Mouse (Mus musculus) neural tube, embryonic 14.5 days (tissue): ENCODE measurements around the gene Pgbd5. TPM values are rescaled to one million over a fixed set of nuclear protein-coding genes. Genes with fewer than 3 reads are reported as not detected.

Experiments
- ATAC-seq: fragments of 200-750 bp; cut with Nextera tagmentation; 2 replicates; pipeline ENCODE4 v1.8.0; 2017; ENCODE audit warnings: low read depth, mild to moderate bottlenecking, moderate TSS enrichment, moderate library complexity
- H3K27ac ChIP-seq: fragments of 300-500 bp; sonication (generic); 2 replicates; pipeline ENCODE4 v1.5.1; 2014; ENCODE audit warnings: low read depth, mild to moderate bottlenecking, control low read depth, low read length, moderate library complexity, mixed read lengths
- H3K27me3 ChIP-seq: fragments of 300-500 bp; sonication (generic); 2 replicates; pipeline ENCODE4 v1.6.1; 2014; ENCODE audit warnings: low read length; ENCODE audit not compliant: control insufficient read depth, insufficient read depth
- H3K36me3 ChIP-seq: fragments of 300-500 bp; sonication (generic); 2 replicates; pipeline ENCODE4 v1.6.1; 2014; ENCODE audit warnings: low read length, mixed read lengths; ENCODE audit not compliant: control insufficient read depth, insufficient read depth
- H3K4me1 ChIP-seq: fragments of 300-500 bp; sonication (generic); 2 replicates; pipeline ENCODE4 v1.6.1; 2014; ENCODE audit warnings: low read length; ENCODE audit not compliant: control insufficient read depth, insufficient read depth
- H3K4me2 ChIP-seq: fragments of 300-500 bp; sonication (generic); 2 replicates; pipeline ENCODE4 v1.6.1; 2014; ENCODE audit warnings: mild to moderate bottlenecking, low read depth, low read length, control low read depth
- H3K4me3 ChIP-seq: fragments of 300-500 bp; sonication (generic); 2 replicates; pipeline ENCODE4 v1.5.1; 2014; ENCODE audit warnings: low read depth, low read length, control low read depth, mixed read lengths
- H3K9ac ChIP-seq: fragments of 300-500 bp; sonication (generic); replicated peaks from 2 replicates; pipeline ENCODE4 v1.6.1; 2014; ENCODE audit warnings: low read depth, mild to moderate bottlenecking, control low read depth, low read length, mixed read lengths
- H3K9me3 ChIP-seq: fragments of 300-500 bp; sonication (generic); 2 replicates; pipeline ENCODE4 v1.6.1; 2016; ENCODE audit warnings: low read length; ENCODE audit not compliant: control insufficient read depth
- WGBS: fragments of 180-500 bp; shearing (Covaris S2); extraction: QIAGEN DNeasy Blood & Tissue Kit; methylation state at CpG from one replicate; pipeline ENCODE4 v1.1.7; 2014; 5-methylcytosine and 5-hydroxymethylcytosine counted together
- polyA plus RNA-seq: library from polyadenylated mRNA; unstranded; fragments of >200 nt; fragmentation: Nextera tagmentation; extraction: Ambion mirVana; gene quantifications from 2 replicates; pipeline ENCODE4 v1.2.1, GENCODE M21; 2014

Pgbd5 gene
- polyA plus RNA-seq = 15.4 and 17.1 TPM in 2 replicates

DNA sequence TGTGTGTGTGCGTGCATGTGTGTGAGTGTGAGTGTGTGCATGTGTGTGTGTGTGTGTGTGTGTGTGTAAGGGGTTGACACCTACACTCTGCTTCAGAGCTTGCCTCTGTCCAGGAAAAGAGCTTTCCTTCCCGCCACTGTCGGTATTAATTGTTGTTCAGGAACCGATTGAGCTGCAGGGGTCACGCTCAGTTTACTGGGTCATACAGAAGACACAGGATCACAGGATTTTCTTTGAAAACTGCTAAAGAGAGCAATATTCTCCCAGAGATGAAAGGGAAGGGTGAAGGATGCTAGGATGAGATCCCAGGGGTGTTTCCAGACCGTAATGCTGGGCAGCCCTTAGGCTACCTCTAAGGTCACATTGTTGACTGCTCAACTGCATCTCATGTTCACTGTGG is at the start of gene Pgbd5:
Gene Pgbd5, minus strand, starts transcription at position 101 of the 400 bp plus-strand sequence.
- no peak within 1 kb of the TSS for H3K4me2 ChIP-seq
- H3K9me3 ChIP-seq = no peaks in the 10 kb centered on the region
- no peaks in the 10 kb centered on the region for H3K36me3 ChIP-seq
- no peak within 1 kb of the TSS for H3K4me3 ChIP-seq
- 79% methylated on average over 6 of the region's 6 CpGs for WGBS
- no peak within 1 kb of the TSS for H3K9ac ChIP-seq
- H3K4me1 ChIP-seq = peaks cover 8% of the 10 kb centered on the region
- H3K27me3 ChIP-seq = no peaks in the 10 kb centered on the region
- H3K27ac ChIP-seq = no peak within 1 kb of the TSS
- no peak for ATAC-seq

DNA sequence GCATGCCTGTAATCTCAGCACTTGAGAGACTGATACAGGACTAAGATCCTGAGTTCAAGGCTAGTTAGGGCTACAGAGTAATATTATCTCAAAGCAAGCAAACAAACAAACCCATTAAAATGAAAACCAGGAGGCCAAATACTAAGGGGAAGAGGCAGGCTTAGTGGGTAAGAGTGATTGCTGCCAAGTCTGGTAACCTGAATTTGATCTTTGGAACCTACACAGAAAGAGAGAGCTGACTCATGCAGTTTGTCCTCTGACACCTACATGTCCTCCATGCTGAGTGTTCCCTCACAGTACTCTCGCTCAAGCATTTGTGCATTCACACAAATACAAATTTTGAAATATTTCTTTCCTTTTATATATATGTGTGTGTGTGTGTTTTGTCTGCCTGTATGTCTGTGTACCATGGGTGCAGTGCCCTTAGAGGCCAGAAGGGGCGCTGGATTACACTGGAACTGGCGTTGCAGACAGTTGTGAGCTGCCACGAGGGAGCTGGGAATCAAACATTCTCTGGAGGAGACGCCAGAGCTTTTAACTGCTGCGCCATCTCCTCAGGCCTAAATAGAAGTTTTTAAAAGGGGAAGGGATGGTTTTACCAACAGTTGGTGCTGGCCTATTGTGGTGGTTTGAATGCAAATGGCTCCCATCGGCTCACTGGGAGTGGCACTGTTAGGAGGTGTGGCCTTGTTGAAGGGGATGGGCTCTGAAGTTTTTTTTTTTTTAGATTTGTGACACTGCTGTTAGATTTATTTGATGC is 44.1 kb upstream of the Pgbd5 start:
- Histone ChIP-seq H3K4me1 (no peaks in the 10 kb centered on the region), H3K36me3 (no peaks in the 10 kb centered on the region), H3K9ac (no peak overlapping the region), H3K27ac (no peak overlapping the region), H3K4me2 (no peak overlapping the region), H3K9me3 (no peaks in the 10 kb centered on the region), H3K4me3 (no peak overlapping the region), H3K27me3 (no peaks in the 10 kb centered on the region)
- no peak for ATAC-seq
- 77% methylated on average over 7 of the region's 7 CpGs for WGBS

DNA sequence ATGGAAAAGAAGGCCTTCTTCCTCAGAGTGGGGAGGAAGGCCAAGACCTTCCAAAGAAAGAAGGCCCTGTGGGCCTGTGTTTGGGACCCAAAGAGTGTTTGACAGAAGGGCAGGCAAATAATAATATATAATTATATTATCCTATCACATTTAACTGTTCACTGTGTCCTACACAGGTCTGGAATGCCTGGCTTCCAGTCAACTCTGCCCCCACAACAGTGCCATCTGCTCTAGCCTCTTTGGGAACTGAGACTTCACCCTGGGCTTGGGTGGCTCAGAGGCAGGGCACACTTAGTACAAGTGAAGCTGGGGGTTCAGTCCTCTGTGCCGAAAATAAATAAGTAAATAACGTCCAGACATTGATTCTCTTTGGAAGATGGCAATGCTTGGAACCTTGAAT is 43.3 kb upstream of the Pgbd5 start:
- Histone ChIP-seq H3K9ac (no peak overlapping the region), H3K9me3 (no peaks in the 10 kb centered on the region), H3K4me3 (no peak overlapping the region), H3K27me3 (no peaks in the 10 kb centered on the region), H3K27ac (no peak overlapping the region), H3K36me3 (no peaks in the 10 kb centered on the region), H3K4me2 (no peak overlapping the region), H3K4me1 (no peaks in the 10 kb centered on the region)
- no peak for ATAC-seq
- WGBS = 90% methylated on average over 2 of the region's 2 CpGs

DNA sequence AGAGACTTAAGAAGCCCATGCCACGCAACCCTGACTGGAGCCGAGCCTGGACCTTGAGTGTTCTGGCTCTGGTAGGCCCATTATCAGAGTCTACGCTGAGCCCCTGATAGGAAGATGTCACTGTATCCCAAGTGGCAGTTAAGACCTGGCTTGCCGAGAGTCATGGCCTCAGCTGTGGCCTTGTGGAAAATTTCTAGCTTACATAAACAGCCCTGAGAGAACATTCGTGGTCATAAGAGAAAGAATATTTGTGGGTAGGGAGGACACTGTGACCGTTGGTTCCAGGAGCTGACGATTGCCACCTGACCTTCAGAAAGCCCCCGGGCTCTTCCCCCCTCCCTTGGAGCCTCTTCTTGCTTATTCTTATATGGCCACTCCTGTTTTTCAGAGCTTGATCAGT is 40.9 kb upstream of the Pgbd5 start:
- WGBS = 87% methylated on average over 8 of the region's 8 CpGs
- Histone ChIP-seq H3K4me3 (no peak overlapping the region), H3K4me1 (no peaks in the 10 kb centered on the region)

DNA sequence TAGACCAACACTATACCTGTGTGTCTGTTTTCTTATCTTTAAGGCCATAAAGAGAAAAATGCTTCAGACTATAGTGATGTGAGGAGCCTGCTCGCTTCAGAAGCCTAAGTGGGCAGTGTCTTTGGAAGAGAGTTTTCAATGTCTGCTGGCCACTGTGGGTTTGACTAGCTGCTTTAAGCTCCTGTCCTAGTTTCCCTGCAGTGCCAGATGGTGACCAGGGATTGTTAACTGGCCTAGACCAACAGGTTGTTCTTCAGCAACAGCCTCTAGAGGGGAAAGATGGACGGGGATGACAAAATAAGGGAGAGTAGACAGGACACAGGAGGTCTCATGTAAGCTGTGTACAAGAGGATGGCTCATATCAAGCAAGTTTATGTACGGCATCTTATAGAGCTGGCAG is 39.8 kb upstream of the Pgbd5 start:
- no peak overlapping the region for H3K4me2 ChIP-seq
- no peaks in the 10 kb centered on the region for H3K27me3 ChIP-seq
- no peak overlapping the region for H3K9ac ChIP-seq
- no peak for ATAC-seq
- H3K27ac ChIP-seq = no peak overlapping the region
- WGBS = 85% methylated on average over 3 of the region's 3 CpGs
- H3K36me3 ChIP-seq = no peaks in the 10 kb centered on the region
- no peaks in the 10 kb centered on the region for H3K9me3 ChIP-seq
- H3K4me3 ChIP-seq = no peak overlapping the region
- H3K4me1 ChIP-seq = no peaks in the 10 kb centered on the region

More for the DNA sequence above, 40.9 kb upstream of the Pgbd5 start:
- Histone ChIP-seq H3K4me2 (no peak overlapping the region), H3K27me3 (no peaks in the 10 kb centered on the region), H3K9ac (no peak overlapping the region), H3K36me3 (no peaks in the 10 kb centered on the region), H3K27ac (no peak overlapping the region), H3K9me3 (no peaks in the 10 kb centered on the region)
- ATAC-seq = no peak

DNA sequence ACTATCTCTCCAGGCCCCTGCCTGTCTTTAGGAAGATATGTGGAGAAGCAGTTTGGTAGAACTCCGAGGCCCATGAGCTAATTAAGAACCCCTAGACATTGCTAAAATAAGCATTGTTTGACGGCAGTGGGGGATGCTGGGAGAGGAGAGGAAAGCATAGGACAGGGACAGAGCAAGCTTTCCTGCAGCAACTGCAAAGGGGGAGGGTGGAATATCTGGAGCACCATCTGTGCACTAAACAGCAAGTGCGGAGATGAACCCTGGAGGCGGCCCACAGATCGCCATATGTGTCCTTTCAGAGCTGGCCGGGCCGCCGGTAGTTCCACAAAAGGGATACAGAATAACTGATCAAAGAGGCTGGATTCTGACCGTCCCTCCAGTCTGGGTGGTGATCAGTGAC is 37.2 kb upstream of the Pgbd5 start:
- 25% methylated on average over 9 of the region's 9 CpGs for WGBS
- no peak overlapping the region for H3K4me2 ChIP-seq
- no peaks in the 10 kb centered on the region for H3K9me3 ChIP-seq
- H3K4me1 ChIP-seq = no peaks in the 10 kb centered on the region
- H3K27me3 ChIP-seq = no peaks in the 10 kb centered on the region
- H3K4me3 ChIP-seq = no peak overlapping the region
- H3K9ac ChIP-seq = no peak overlapping the region
- ATAC-seq = no peak
- H3K27ac ChIP-seq = no peak overlapping the region
- no peaks in the 10 kb centered on the region for H3K36me3 ChIP-seq

DNA sequence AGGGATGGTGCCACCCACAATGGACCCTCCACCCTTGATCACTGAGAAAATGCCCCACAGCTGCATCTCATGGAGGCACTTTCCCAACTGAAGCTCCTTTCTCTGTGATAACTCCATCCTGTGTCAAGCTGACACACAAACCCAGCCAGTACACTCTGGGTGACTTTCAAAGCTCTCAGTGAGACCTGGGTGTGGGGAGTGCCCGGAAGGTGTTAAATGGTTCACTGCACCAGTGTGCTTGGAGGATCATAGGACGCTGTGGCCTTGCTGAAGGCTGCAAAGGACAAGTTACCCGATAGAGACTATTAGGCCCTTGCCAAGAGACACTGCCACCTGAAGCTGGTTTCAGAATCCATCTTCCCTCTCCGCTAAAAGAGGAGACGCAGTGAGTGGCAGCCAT is 36.2 kb upstream of the Pgbd5 start:
- H3K4me2 ChIP-seq = no peak overlapping the region
- WGBS = 83% methylated on average over 5 of the region's 5 CpGs

DNA sequence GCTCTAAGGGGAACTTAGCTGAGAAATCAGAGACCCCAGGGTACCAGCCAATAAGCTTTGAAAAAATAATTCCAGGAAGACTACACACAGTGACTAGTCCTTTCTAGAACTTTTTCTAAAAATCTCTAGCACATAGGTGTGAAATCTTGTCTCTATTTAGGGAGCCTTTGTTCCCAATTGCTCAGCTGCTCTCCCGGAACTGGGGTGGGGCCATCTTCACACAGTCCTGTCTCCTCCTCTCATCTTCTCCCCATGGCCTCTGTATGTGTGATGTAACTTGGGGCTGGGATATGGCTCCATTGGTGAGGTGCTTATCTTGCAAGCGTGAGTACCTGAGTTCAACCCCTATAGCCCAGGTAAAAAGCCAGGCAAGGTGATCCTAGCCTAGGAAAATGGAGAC is 25.2 kb upstream of the Pgbd5 start:
- Histone ChIP-seq H3K27ac (no peak overlapping the region), H3K4me1 (0 out of 2 replicates have a peak, but pooled peaks cover 5% of the 10 kb centered on the region), H3K4me2 (no peak overlapping the region), H3K4me3 (no peak overlapping the region), H3K9ac (no peak overlapping the region), H3K36me3 (no peaks in the 10 kb centered on the region), H3K27me3 (no peaks in the 10 kb centered on the region), H3K9me3 (no peaks in the 10 kb centered on the region)
- 81% methylated on average over 2 of the region's 2 CpGs for WGBS
- ATAC-seq = no peak

More for the DNA sequence above, 36.2 kb upstream of the Pgbd5 start:
- H3K9ac ChIP-seq = no peak overlapping the region
- no peaks in the 10 kb centered on the region for H3K27me3 ChIP-seq
- H3K4me1 ChIP-seq = no peaks in the 10 kb centered on the region
- no peak overlapping the region for H3K4me3 ChIP-seq
- ATAC-seq = no peak
- no peak overlapping the region for H3K27ac ChIP-seq
- no peaks in the 10 kb centered on the region for H3K36me3 ChIP-seq
- H3K9me3 ChIP-seq = no peaks in the 10 kb centered on the region

DNA sequence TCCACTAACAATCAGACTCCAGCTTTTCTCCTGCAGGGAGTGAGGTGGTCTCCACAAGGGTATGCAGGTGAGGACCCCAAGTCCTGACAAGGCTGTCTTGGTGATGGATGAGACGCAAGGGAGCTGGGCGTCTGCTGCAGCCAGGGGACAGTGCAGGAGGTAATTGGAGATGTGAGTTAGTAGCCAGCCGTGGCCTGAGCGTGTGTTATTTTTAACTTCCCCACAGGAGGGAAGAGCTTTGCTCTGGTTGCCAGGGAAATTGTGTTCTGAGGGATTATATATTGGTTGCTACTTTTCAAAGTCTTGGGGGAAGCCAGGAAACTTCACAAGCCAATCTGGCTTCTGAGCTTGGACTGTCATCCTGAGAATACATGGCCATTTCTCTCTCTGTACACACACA is 23.7 kb upstream of the Pgbd5 start:
- Histone ChIP-seq H3K4me3 (no peak overlapping the region), H3K27ac (no peak overlapping the region), H3K9me3 (no peaks in the 10 kb centered on the region), H3K9ac (no peak overlapping the region), H3K36me3 (no peaks in the 10 kb centered on the region), H3K4me2 (no peak overlapping the region), H3K27me3 (no peaks in the 10 kb centered on the region), H3K4me1 (0 out of 2 replicates have a peak, but pooled peaks cover 5% of the 10 kb centered on the region)
- no peak for ATAC-seq
- 35% methylated on average over 4 of the region's 4 CpGs for WGBS
